Mouse (Mus musculus): ENCODE data around the gene Elmo1. TPM values are rescaled to one million over a fixed set of nuclear protein-coding genes. Genes with fewer than 3 reads are reported as not detected.

Elmo1 gene
- total and polyA plus RNA-seq, 3 experiments: 23.1 to 50.2 (median 32.2) TPM

GRCm38 (mm10) chr13:20115131-20115907, 24.9 kb downstream of the Elmo1 start:
- no peak overlapping the region for H3K9ac ChIP-seq (ENCODE audit: insufficient read depth, low read depth)
- peaks cover 31% of the 10 kb centered on the region for H3K79me2 ChIP-seq (replicated peaks; ENCODE audit: control insufficient read depth, extremely low read depth, insufficient read depth, poor library complexity, severe bottlenecking)
- DNase-seq (ENCODE audit: extremely low read depth): no peak
- TF ChIP-seq ETS1 (conservative IDR thresholded peaks at IDR 0.05; ENCODE audit: low read depth, low read length): no peak
- TF ChIP-seq SIN3A (IDR thresholded peaks at IDR 0.05; ENCODE audit: low read length): no peak
- TF ChIP-seq MAZ (IDR thresholded peaks at IDR 0.05; ENCODE audit: low read depth, low read length): no peak
- TF ChIP-seq KAT2A (IDR thresholded peaks at IDR 0.05; ENCODE audit: insufficient replicate concordance, low read length): no peak
- TF ChIP-seq ELF1 (IDR thresholded peaks at IDR 0.05; ENCODE audit: low read depth, low read length): no peak
- no peak for TF ChIP-seq POLR2AphosphoS2 (IDR thresholded peaks at IDR 0.05; ENCODE audit: low read depth, low read length)
- no peak for TF ChIP-seq NELFE (IDR thresholded peaks at IDR 0.05; ENCODE audit: low read depth, low read length)
- no peak for TF ChIP-seq USF2 (conservative IDR thresholded peaks at IDR 0.05; ENCODE audit: low read depth, low read length)
- H3K27me3 ChIP-seq (replicated peaks): no peaks in the 10 kb centered on the region
- H3K4me3 ChIP-seq (replicated peaks in 1 of 3; ENCODE audit: low read depth in 2 of 3, low read length in 2 of 3, poor library complexity in 1 of 3): no peak overlapping the region
- in situ Hi-C loops (cut with MboI; ENCODE audit: low pct_ligation_motif_present, low pct_unique_long_range_greater_than_20kb, low sequenced_read_pairs): loop anchor here (25.0 kb wide), 1 partner anchor 1047 kb away; no protein-coding TSS in a partner anchor
- peaks cover 0 to 5% of the 10 kb centered on the region in 2 experiments for H3K36me3 ChIP-seq (replicated peaks in 1 of 2; ENCODE audit: control insufficient read depth in 1 of 2, insufficient read depth in 1 of 2, low read length in 1 of 2)
- no peak overlapping the region for H3K4me2 ChIP-seq (ENCODE audit: insufficient read depth, low read depth, poor library complexity, severe bottlenecking)
- no peaks in the 10 kb centered on the region for H3K9me3 ChIP-seq (replicated peaks; ENCODE audit: low read length)
- dilution Hi-C loops (cut with MboI; ENCODE audit: extremely low pct_ligation_motif_present, extremely low pct_unique_long_range_greater_than_20kb, low sequenced_read_pairs): no loop called here
- no peak overlapping the region for H3K27ac ChIP-seq (ENCODE audit: insufficient read depth, low read depth)
- H3K4me1 ChIP-seq (ENCODE audit: control insufficient read depth in 1 of 2, insufficient read depth in 2 of 2): peaks cover 24 to 79% of the 10 kb centered on the region in 2 experiments

GRCm38 (mm10) chr13:20116019-20116418, 25.6 kb downstream of the Elmo1 start:
- H3K79me2 ChIP-seq (replicated peaks; ENCODE audit: control insufficient read depth, extremely low read depth, insufficient read depth, poor library complexity, severe bottlenecking): peaks cover 29% of the 10 kb centered on the region
- in situ Hi-C loops (cut with MboI; ENCODE audit: low pct_ligation_motif_present, low pct_unique_long_range_greater_than_20kb, low sequenced_read_pairs): loop anchor here (25.0 kb wide), 1 partner anchor 1046 kb away; no protein-coding TSS in a partner anchor
- no peak overlapping the region for H3K4me2 ChIP-seq (ENCODE audit: insufficient read depth, low read depth, poor library complexity, severe bottlenecking)
- H3K27me3 ChIP-seq (replicated peaks): no peaks in the 10 kb centered on the region
- TF ChIP-seq ZNF384 (IDR thresholded peaks at IDR 0.05; ENCODE audit: low read depth, low read length) (no peak), RCOR1 (conservative IDR thresholded peaks at IDR 0.05; ENCODE audit: low read depth, low read length) (no peak), CHD1 (IDR thresholded peaks at IDR 0.05; ENCODE audit: low read depth, low read length) (no peak), EP300 (IDR thresholded peaks at IDR 0.05; ENCODE audit: low read length) (no peak), BHLHE40 (IDR thresholded peaks at IDR 0.05; ENCODE audit: low read depth, low read length) (no peak), E2F4 (IDR thresholded peaks at IDR 0.05; ENCODE audit: insufficient replicate concordance, low read depth, low read length) (no peak), SIN3A (IDR thresholded peaks at IDR 0.05; ENCODE audit: low read length) (no peak), UBTF (IDR thresholded peaks at IDR 0.05; ENCODE audit: low read depth, low read length) (no peak), ZMIZ1 (IDR thresholded peaks at IDR 0.05; ENCODE audit: low read depth, low read length) (no peak), MXI1 (IDR thresholded peaks at IDR 0.05; ENCODE audit: low read depth, low read length) (no peak), MEF2A (IDR thresholded peaks at IDR 0.05; ENCODE audit: borderline replicate concordance, low read depth, low read length) (no peak), TBP (conservative IDR thresholded peaks at IDR 0.05; ENCODE audit: low read depth, low read length) (no peak), USF1 (IDR thresholded peaks at IDR 0.05; ENCODE audit: low read depth, low read length) (no peak), PAX5 (IDR thresholded peaks at IDR 0.05; ENCODE audit: low read length) (no peak), RAD21 (IDR thresholded peaks at IDR 0.05; ENCODE audit: low read depth, low read length) (no peak), POLR2AphosphoS2 (IDR thresholded peaks at IDR 0.05; ENCODE audit: low read depth, low read length) (no peak), ELF1 (IDR thresholded peaks at IDR 0.05; ENCODE audit: low read depth, low read length) (no peak), CTCF (conservative IDR thresholded peaks at IDR 0.05 in 1 of 2, IDR thresholded peaks at IDR 0.05 in 1 of 2; ENCODE audit: low read depth in 2 of 2, low read length in 2 of 2) (no peak), NRF1 (IDR thresholded peaks at IDR 0.05; ENCODE audit: low read depth, low read length) (no peak), POLR2A (IDR thresholded peaks at IDR 0.05; ENCODE audit: low read depth, low read length) (no peak)
- H3K27ac ChIP-seq (ENCODE audit: insufficient read depth, low read depth): no peak overlapping the region
- H3K36me3 ChIP-seq (replicated peaks in 1 of 2; ENCODE audit: control insufficient read depth in 1 of 2, insufficient read depth in 1 of 2, low read length in 1 of 2): peaks cover 0 to 5% of the 10 kb centered on the region in 2 experiments
- dilution Hi-C loops (cut with MboI; ENCODE audit: extremely low pct_ligation_motif_present, extremely low pct_unique_long_range_greater_than_20kb, low sequenced_read_pairs): no loop called here
- DNase-seq (ENCODE audit: extremely low read depth): no peak
- no peaks in the 10 kb centered on the region for H3K9me3 ChIP-seq (replicated peaks; ENCODE audit: low read length)
- no peak overlapping the region for H3K9ac ChIP-seq (ENCODE audit: insufficient read depth, low read depth)
- H3K4me3 ChIP-seq (replicated peaks in 1 of 3; ENCODE audit: low read depth in 2 of 3, low read length in 2 of 3, poor library complexity in 1 of 3): no peak overlapping the region
- peaks cover 20 to 79% of the 10 kb centered on the region in 2 experiments for H3K4me1 ChIP-seq (ENCODE audit: control insufficient read depth in 1 of 2, insufficient read depth in 2 of 2)
